ENCODE assay signal across 20 mouse cellular contexts in genomic region chr2:172552666-172553065, GRCm38 (mm10). TPM values are rescaled to one million over a fixed set of nuclear protein-coding genes. Genes with fewer than 3 reads are reported as not detected.
DNase-seq lines count a peak whose midpoint lies in the region; ATAC-seq and TF ChIP-seq lines count a peak whose summit lies in the region.
"Had no signal": no experiment of that assay in that cellular context is flagged by ENCODE, and none has a peak within 500 bp of the region (broad histone marks: within the 10 kb centered on the region; RNA-seq: fewer than 3 reads in every experiment).

No protein-coding gene starts in this region.

- H3K4me2 ChIP-seq in lung, embryonic 14.5 days: no peak overlapping the region
- peak overlapping the region; percentile 17 for H3K4me2 ChIP-seq in embryonic facial prominence, embryonic 11.5 days (ENCODE audit: low read depth, low read length)
- peak overlapping the region; percentile 75 for H3K4me2 ChIP-seq in forebrain, embryonic 12.5 days
- no peak overlapping the region for H3K4me2 ChIP-seq in neural tube, embryonic 11.5 days (ENCODE audit: low read depth)
- H3K4me2 ChIP-seq: hindbrain, embryonic 12.5 days; intestine, embryonic 15.5 days had no signal

- no peak overlapping the region for H3K9ac ChIP-seq in lung, embryonic 14.5 days
- no peak overlapping the region for H3K9ac ChIP-seq in embryonic facial prominence, embryonic 11.5 days (replicated peaks; ENCODE audit: low read length)
- H3K9ac ChIP-seq in forebrain, embryonic 12.5 days: peak overlapping the region; percentile 43; the same call in 1 of the 2 replicates
- H3K9ac ChIP-seq in neural tube, embryonic 11.5 days (ENCODE audit: low read length): no peak overlapping the region
- H3K9ac ChIP-seq: hindbrain, embryonic 12.5 days; intestine, embryonic 15.5 days; liver, embryonic 14.5 days had no signal

- 3% methylated on average over 6 of the region's 6 CpGs for WGBS in lung, embryonic 14.5 days
- WGBS in embryonic facial prominence, embryonic 11.5 days: 4% methylated on average over 6 of the region's 6 CpGs
- whole genome bisulfite sequencing in forebrain, embryonic 12.5 days: under 1% methylated on average over 6 of the region's 6 CpGs
- WGBS in neural tube, embryonic 11.5 days: 4% methylated on average over 6 of the region's 6 CpGs

- no peaks in the 10 kb centered on the region for H3K9me3 ChIP-seq in lung, embryonic 14.5 days (ENCODE audit: low read depth, low read length)
- H3K9me3 ChIP-seq in embryonic facial prominence, embryonic 11.5 days (replicated peaks; ENCODE audit: control insufficient read depth, low read length): no peaks in the 10 kb centered on the region
- H3K9me3 ChIP-seq in forebrain, embryonic 12.5 days: no peaks in the 10 kb centered on the region
- H3K9me3 ChIP-seq in neural tube, embryonic 11.5 days (ENCODE audit: control insufficient read depth, low read length): no peaks in the 10 kb centered on the region
- H3K9me3 ChIP-seq: heart, embryonic 10.5 days; hindbrain, embryonic 12.5 days; intestine, embryonic 15.5 days had no signal

- peaks cover 8% of the 10 kb centered on the region; the same call in 1 of the 2 replicates for H3K4me1 ChIP-seq in lung, embryonic 14.5 days (ENCODE audit: insufficient read depth)
- H3K4me1 ChIP-seq in embryonic facial prominence, embryonic 11.5 days (ENCODE audit: control insufficient read depth, insufficient read depth, low read length): peaks cover 6% of the 10 kb centered on the region; the same call in 1 of the 2 replicates
- H3K4me1 ChIP-seq in forebrain, embryonic 12.5 days: peaks cover 67% of the 10 kb centered on the region
- H3K4me1 ChIP-seq in neural tube, embryonic 11.5 days (ENCODE audit: control insufficient read depth, insufficient read depth, low read length): peaks cover 19% of the 10 kb centered on the region

- no peak overlapping the region for H3K4me3 ChIP-seq in lung, embryonic 14.5 days (ENCODE audit: low read depth, low read length)
- H3K4me3 ChIP-seq in embryonic facial prominence, embryonic 11.5 days (ENCODE audit: low read depth, low read length): peak overlapping the region; percentile 1; the same call in 1 of the 2 replicates
- peak overlapping the region; percentile 54 for H3K4me3 ChIP-seq in forebrain, embryonic 12.5 days (replicated peaks)
- no peak overlapping the region for H3K4me3 ChIP-seq in neural tube, embryonic 11.5 days (ENCODE audit: low read depth, low read length)
- H3K4me3 ChIP-seq: heart, embryonic 10.5 days; hindbrain, embryonic 12.5 days; intestine, embryonic 15.5 days; myocyte had no signal

- no peaks in the 10 kb centered on the region for H3K36me3 ChIP-seq in lung, embryonic 14.5 days (ENCODE audit: insufficient read depth)
- no peaks in the 10 kb centered on the region for H3K36me3 ChIP-seq in embryonic facial prominence, embryonic 11.5 days (replicated peaks; ENCODE audit: control insufficient read depth, insufficient read depth, low read depth, low read length)
- H3K36me3 ChIP-seq in forebrain, embryonic 12.5 days (replicated peaks): peaks cover 8% of the 10 kb centered on the region; the same call in 1 of the 2 replicates
- no peaks in the 10 kb centered on the region for H3K36me3 ChIP-seq in neural tube, embryonic 11.5 days (ENCODE audit: control insufficient read depth, insufficient read depth, low read length)
- H3K36me3 ChIP-seq: heart, embryonic 10.5 days; hindbrain, embryonic 12.5 days; intestine, embryonic 15.5 days had no signal

- no peak for TF ChIP-seq CTCF in lung, embryonic 14.5 days (IDR thresholded peaks at IDR 0.05; ENCODE audit: low read depth)

- H3K27ac ChIP-seq in lung, embryonic 14.5 days (ENCODE audit: low read depth): no peak overlapping the region
- no peak overlapping the region for H3K27ac ChIP-seq in embryonic facial prominence, embryonic 11.5 days (replicated peaks; ENCODE audit: low read depth, low read length)
- peak overlapping the region; percentile 33; the same call in 1 of the 2 replicates for H3K27ac ChIP-seq in forebrain, embryonic 12.5 days
- no peak overlapping the region for H3K27ac ChIP-seq in neural tube, embryonic 11.5 days (ENCODE audit: low read depth, low read length)
- H3K27ac ChIP-seq: heart, embryonic 10.5 days; hindbrain, embryonic 12.5 days; intestine, embryonic 15.5 days; liver, embryonic 14.5 days had no signal

- peaks cover 82% of the 10 kb centered on the region for H3K27me3 ChIP-seq in lung, embryonic 14.5 days (ENCODE audit: insufficient read depth, low read length)
- peaks cover 44% of the 10 kb centered on the region for H3K27me3 ChIP-seq in embryonic facial prominence, embryonic 11.5 days (ENCODE audit: control insufficient read depth, insufficient read depth, low read length)
- peaks cover 91% of the 10 kb centered on the region for H3K27me3 ChIP-seq in forebrain, embryonic 12.5 days
- peaks cover 72% of the 10 kb centered on the region for H3K27me3 ChIP-seq in neural tube, embryonic 11.5 days (ENCODE audit: control insufficient read depth, insufficient read depth, low read length)

- DNase-seq in lung, embryonic 14.5 days: peak; percentile 10
- DNase-seq in lung, postnatal 4 days: no peak
- DNase-seq in embryonic facial prominence, embryonic 11.5 days (ENCODE audit: low spot score): peak; percentile 36
- DNase-seq in neural tube, embryonic 11.5 days (ENCODE audit: low spot score): peak; percentile 19
- no peak for DNase-seq in lung, postnatal 10 days
- DNase-seq: B cell, adult 2 months; cerebellum, adult 9-10 months; thymus, postnatal 36 days had no signal

- ATAC-seq in lung, embryonic 14.5 days (ENCODE audit: insufficient read depth): no peak
- ATAC-seq in embryonic facial prominence, embryonic 11.5 days (replicated peaks; ENCODE audit: insufficient number of reproducible peaks, low FRiP score, low TSS enrichment, low read depth): no peak
- ATAC-seq in forebrain, embryonic 12.5 days (ENCODE audit: low FRiP score): no peak
- ATAC-seq in neural tube, embryonic 11.5 days (ENCODE audit: insufficient read depth, low FRiP score, low TSS enrichment): no peak
- no peak for ATAC-seq in megakaryocyte progenitor cell, adult 5-6 weeks (replicated peaks; ENCODE audit: poor library complexity)
- ATAC-seq in erythroblast, adult 5-6 weeks (replicated peaks; ENCODE audit: low FRiP score, poor library complexity, severe bottlenecking): no peak
- ATAC-seq: intestine, embryonic 15.5 days had no signal

RNA-seq across cellular contexts. Expression of gene Tfap2c, which starts 3.3 kb away (rescaled TPM):
- polyA plus RNA-seq in lung, embryonic 14.5 days (2014; fragmentation: Nextera tagmentation; extraction: Ambion mirVana): 0.14 and 0.15 TPM in 2 replicates
- 16.5 and 17.9 TPM in 2 replicates for polyA plus RNA-seq in embryonic facial prominence, embryonic 11.5 days (2014; fragmentation: Nextera tagmentation; extraction: Ambion mirVana)
- polyA plus RNA-seq in forebrain, embryonic 12.5 days (2016; fragmentation: Nextera tagmentation; extraction: Ambion mirVana): 35.0 and 35.8 TPM in 2 replicates
- 0.76 and 1.3 TPM in 2 replicates for polyA plus RNA-seq in neural tube, embryonic 11.5 days (2014; fragmentation: Nextera tagmentation; extraction: Ambion mirVana)
- total RNA-seq in megakaryocyte progenitor cell, adult 5-6 weeks (2015): not detected in 2 replicates
- not detected in 2 replicates for total RNA-seq in megakaryocyte progenitor cell, adult 5-6 weeks (2017)
- not detected in 2 replicates for total RNA-seq in erythroblast, adult 5-6 weeks (2015; ENCODE audit: low replicate concordance)
- not detected in 2 replicates for total RNA-seq in erythroblast, adult 5-6 weeks (2017; ENCODE audit: low replicate concordance)
- total RNA-seq: gastrocnemius, adult 18-20 months; megakaryocyte, adult 5-6 weeks had no signal
- polyA plus RNA-seq: heart, postnatal 0 days; large intestine, adult 2 months; liver, embryonic 14.5 days; myocyte had no signal

Comparison
In these comparisons a context has a peak if more than half of its experiments do, and no peak if none do; other contexts are left out.
1. DNase-seq: peak in lung, embryonic 14.5 days (single experiment), embryonic facial prominence, embryonic 11.5 days (single experiment) and neural tube, embryonic 11.5 days (single experiment); none in lung, postnatal 4 days (0 of 2) and lung, postnatal 10 days (single experiment).
2. H3K4me2 ChIP-seq: peak in embryonic facial prominence, embryonic 11.5 days (single experiment) and forebrain, embryonic 12.5 days (single experiment); none in lung, embryonic 14.5 days (single experiment) and neural tube, embryonic 11.5 days (single experiment).
3. H3K4me3 ChIP-seq: peak in embryonic facial prominence, embryonic 11.5 days (single experiment) and forebrain, embryonic 12.5 days (single experiment); none in lung, embryonic 14.5 days (single experiment) and neural tube, embryonic 11.5 days (single experiment).